ENCODE assay signal across 8 mouse cellular contexts in genomic region chr15:93227764-93228079, GRCm38 (mm10). TPM values are rescaled to one million over a fixed set of nuclear protein-coding genes. Genes with fewer than 3 reads are reported as not detected.
DNase-seq lines count a peak whose midpoint lies in the region; ATAC-seq and TF ChIP-seq lines count a peak whose summit lies in the region.

No protein-coding gene starts in this region.

- H3K27me3 ChIP-seq in E14TG2a.4 (ENCODE audit: insufficient read depth, low read length): peaks cover 3% of the 10 kb centered on the region; the same call in 1 of the 2 replicates
- no peaks in the 10 kb centered on the region for H3K27me3 ChIP-seq in midbrain, embryonic 14.5 days (ENCODE audit: control insufficient read depth, insufficient read depth, low read length)

- no peak overlapping the region for H3K9ac ChIP-seq in midbrain, embryonic 14.5 days (replicated peaks; ENCODE audit: low read length)

- no peak overlapping the region for H3K4me3 ChIP-seq in E14TG2a.4 (replicated peaks; ENCODE audit: low read length)
- H3K4me3 ChIP-seq in midbrain, embryonic 14.5 days (replicated peaks; ENCODE audit: low read depth, low read length): no peak overlapping the region

- H3K4me2 ChIP-seq in midbrain, embryonic 14.5 days (ENCODE audit: low read length): no peak overlapping the region

- no peak for DNase-seq in cerebellum, adult 11-12 months
- DNase-seq in cerebellum, postnatal 25 days: peak; percentile 36 to 60
- peak; percentile 56 for DNase-seq in heart, postnatal 4 days
- DNase-seq in layer of hippocampus, postnatal 10 days (ENCODE audit: low spot score in 2 of 2): peak; percentile 63 to 64
- peak; percentile 87 for DNase-seq in midbrain, embryonic 14.5 days
- peak; percentile 24 to 33 for DNase-seq in thymus, postnatal 36 days

- no peaks in the 10 kb centered on the region for H3K9me3 ChIP-seq in E14TG2a.4 (ENCODE audit: low read length)
- no peaks in the 10 kb centered on the region; the same call in 1 of the 2 replicates for H3K9me3 ChIP-seq in midbrain, embryonic 14.5 days (ENCODE audit: control insufficient read depth, low read length)

- peaks cover 5% of the 10 kb centered on the region for H3K4me1 ChIP-seq in E14TG2a.4 (replicated peaks; ENCODE audit: low read depth, low read length)
- H3K4me1 ChIP-seq in midbrain, embryonic 14.5 days (ENCODE audit: control insufficient read depth, insufficient read depth, low read length): no peaks in the 10 kb centered on the region

- peak; percentile 64 for ATAC-seq in cerebellum, adult (ENCODE audit: insufficient number of reproducible peaks, low FRiP score, low TSS enrichment)
- no peak for ATAC-seq in midbrain, embryonic 14.5 days (ENCODE audit: low FRiP score, low TSS enrichment)

- TF ChIP-seq CTCF in E14TG2a.4 (conservative IDR thresholded peaks at IDR 0.05; ENCODE audit: low read length): peak; percentile 60

- WGBS in midbrain, embryonic 14.5 days: 25% methylated on average over 6 of the region's 6 CpGs

- H3K27ac ChIP-seq in midbrain, embryonic 14.5 days (replicated peaks; ENCODE audit: low read depth, low read length): no peak overlapping the region

- H3K36me3 ChIP-seq in E14TG2a.4 (ENCODE audit: insufficient read depth, low read length): no peaks in the 10 kb centered on the region
- no peaks in the 10 kb centered on the region for H3K36me3 ChIP-seq in midbrain, embryonic 14.5 days (ENCODE audit: control insufficient read depth, insufficient read depth, low read length)

RNA-seq across cellular contexts. Expression of gene Gxylt1, which starts 47.3 kb away (rescaled TPM):
- total RNA-seq in heart, postnatal 4 days (2021): 10 to 100 TPM; 14.8 to 16.0 TPM
- total RNA-seq in layer of hippocampus, postnatal 10 days (2021): 10 to 100 TPM; 10.5 to 12.0 TPM
- 5.0 and 7.3 TPM in 2 replicates for polyA plus RNA-seq in midbrain, embryonic 14.5 days (2014; fragmentation: Nextera tagmentation; extraction: Ambion mirVana)
